Mouse (Mus musculus): ENCODE measurements at regions not wholly inside any gene's neighbourhood (a gene's known extent, or its start where the extent isn't known, plus 50 kb on each side); places are given as distances from the start of the nearest gene placed in this dataset.
"Not testable (repeated sequence)": the region's sequence is repeated elsewhere in the genome, so short reads cannot be mapped to it uniquely, and the experiment has no call there.

DNA sequence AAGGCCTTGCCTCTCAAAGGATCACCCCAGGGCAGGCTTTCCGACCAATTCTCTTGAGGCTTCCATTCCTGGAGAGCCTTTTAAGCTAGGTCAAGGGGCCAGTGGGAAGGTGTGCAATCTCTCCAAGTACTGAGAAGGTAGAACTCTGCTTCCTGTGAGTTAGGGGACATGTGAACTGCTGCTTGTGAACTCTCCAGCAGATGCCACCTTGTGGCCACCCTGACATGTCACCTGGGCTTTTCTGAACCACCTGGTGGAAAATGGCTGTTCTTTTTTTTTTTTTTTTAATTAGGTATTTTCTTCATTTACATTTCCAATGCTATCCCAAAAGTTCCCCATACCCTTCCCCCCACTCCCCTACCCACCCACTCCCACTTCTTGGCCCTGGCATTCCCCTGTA is 438.5 kb upstream of the Sall1 start:
- WGBS = 50% methylated on average over 1 of the region's 1 CpGs
- H3K4me2 ChIP-seq (ENCODE audit: low read length); H3K27ac ChIP-seq (ENCODE audit: low read length); ATAC-seq; H3K4me1 ChIP-seq (ENCODE audit: control insufficient read depth, insufficient read depth, low read length); H3K36me3 ChIP-seq (ENCODE audit: control insufficient read depth, insufficient read depth, low read length); H3K27me3 ChIP-seq (ENCODE audit: control insufficient read depth, insufficient read depth, low read depth, low read length); H3K9me3 ChIP-seq (replicated peaks; ENCODE audit: control insufficient read depth, low read length, poor library complexity, severe bottlenecking); H3K4me3 ChIP-seq (ENCODE audit: low read depth, low read length); H3K9ac ChIP-seq (ENCODE audit: low read depth, low read length): not testable (repeated sequence)

- Histone ChIP-seq H3K4me2 (ENCODE audit: low read length) (no peak overlapping the region), H3K27ac (ENCODE audit: low read length) (no peak overlapping the region), H3K9ac (ENCODE audit: low read depth, low read length) (no peak overlapping the region), H3K27me3 (ENCODE audit: control insufficient read depth, insufficient read depth, low read depth, low read length) (no peaks in the 10 kb centered on the region; the same call in 1 of the 2 replicates), H3K9me3 (replicated peaks; ENCODE audit: control insufficient read depth, low read length, poor library complexity, severe bottlenecking) (no peaks in the 10 kb centered on the region), H3K36me3 (ENCODE audit: control insufficient read depth, insufficient read depth, low read length) (no peaks in the 10 kb centered on the region), H3K4me1 (ENCODE audit: control insufficient read depth, insufficient read depth, low read length) (no peaks in the 10 kb centered on the region), H3K4me3 (ENCODE audit: low read depth, low read length) (no peak overlapping the region)
- 36% methylated on average over 4 of the region's 4 CpGs for WGBS
- no peak for ATAC-seq
Measured at GRCm38 (mm10) chr8:89476930-89477329, 433.0 kb upstream of the Sall1 start.

DNA sequence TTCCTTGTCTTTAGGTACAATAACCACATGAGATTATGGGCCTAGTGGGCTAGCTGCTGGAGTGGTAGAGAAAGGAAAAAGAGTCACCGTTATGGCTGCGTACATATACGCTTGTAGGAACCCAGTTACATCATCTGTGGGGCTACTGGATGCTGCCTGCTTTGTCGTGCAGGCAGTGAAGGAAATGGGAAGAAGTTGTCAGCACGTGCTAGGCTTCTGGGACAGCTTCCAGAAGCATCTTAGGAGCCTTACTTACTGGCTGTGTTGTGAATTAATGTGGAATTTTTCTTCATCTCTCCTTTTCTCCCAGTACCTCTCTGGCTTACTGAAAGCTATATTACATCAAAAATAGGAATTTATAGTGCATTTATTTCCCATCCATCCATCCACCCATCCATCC is 427.2 kb upstream of the Sall1 start:
- 91% methylated on average over 5 of the region's 5 CpGs for whole genome bisulfite sequencing
- Histone ChIP-seq H3K36me3 (ENCODE audit: control insufficient read depth, insufficient read depth, low read length) (no peaks in the 10 kb centered on the region), H3K27ac (ENCODE audit: low read length) (no peak overlapping the region), H3K4me3 (ENCODE audit: low read depth, low read length) (no peak overlapping the region), H3K9me3 (replicated peaks; ENCODE audit: control insufficient read depth, low read length, poor library complexity, severe bottlenecking) (no peaks in the 10 kb centered on the region), H3K9ac (ENCODE audit: low read depth, low read length) (no peak overlapping the region), H3K27me3 (ENCODE audit: control insufficient read depth, insufficient read depth, low read depth, low read length) (no peaks in the 10 kb centered on the region; the same call in 1 of the 2 replicates), H3K4me2 (ENCODE audit: low read length) (no peak overlapping the region), H3K4me1 (ENCODE audit: control insufficient read depth, insufficient read depth, low read length) (no peaks in the 10 kb centered on the region; the same call in 1 of the 2 replicates)
- no peak for ATAC-seq

GRCm38 (mm10) chr8:89468782-89469220 is 424.8 kb upstream of the Sall1 start:
- WGBS = 68% methylated on average over 5 of the region's 5 CpGs
- Histone ChIP-seq H3K4me1 (ENCODE audit: control insufficient read depth, insufficient read depth, low read length) (no peaks in the 10 kb centered on the region; the same call in 1 of the 2 replicates), H3K9ac (ENCODE audit: low read depth, low read length) (no peak overlapping the region), H3K9me3 (replicated peaks; ENCODE audit: control insufficient read depth, low read length, poor library complexity, severe bottlenecking) (no peaks in the 10 kb centered on the region), H3K4me2 (ENCODE audit: low read length) (no peak overlapping the region), H3K27me3 (ENCODE audit: control insufficient read depth, insufficient read depth, low read depth, low read length) (no peaks in the 10 kb centered on the region), H3K4me3 (ENCODE audit: low read depth, low read length) (no peak overlapping the region), H3K36me3 (ENCODE audit: control insufficient read depth, insufficient read depth, low read length) (no peaks in the 10 kb centered on the region), H3K27ac (ENCODE audit: low read length) (no peak overlapping the region)
- ATAC-seq = no peak

- Histone ChIP-seq H3K9ac (ENCODE audit: low read depth, low read length) (no peak overlapping the region), H3K4me3 (ENCODE audit: low read depth, low read length) (no peak overlapping the region), H3K4me1 (ENCODE audit: control insufficient read depth, insufficient read depth, low read length) (no peaks in the 10 kb centered on the region; the same call in 1 of the 2 replicates), H3K9me3 (replicated peaks; ENCODE audit: control insufficient read depth, low read length, poor library complexity, severe bottlenecking) (no peaks in the 10 kb centered on the region), H3K36me3 (ENCODE audit: control insufficient read depth, insufficient read depth, low read length) (no peaks in the 10 kb centered on the region), H3K27me3 (ENCODE audit: control insufficient read depth, insufficient read depth, low read depth, low read length) (no peaks in the 10 kb centered on the region), H3K27ac (ENCODE audit: low read length) (no peak overlapping the region), H3K4me2 (ENCODE audit: low read length) (no peak overlapping the region)
- WGBS = 58% methylated on average over 13 of the region's 13 CpGs
- no peak for ATAC-seq
Measured at GRCm38 (mm10) chr8:89465211-89465753, 421.3 kb upstream of the Sall1 start.

- Histone ChIP-seq H3K4me2 (ENCODE audit: low read length) (no peak overlapping the region), H3K9ac (ENCODE audit: low read depth, low read length) (no peak overlapping the region), H3K4me1 (ENCODE audit: control insufficient read depth, insufficient read depth, low read length) (no peaks in the 10 kb centered on the region), H3K4me3 (ENCODE audit: low read depth, low read length) (no peak overlapping the region), H3K9me3 (replicated peaks; ENCODE audit: control insufficient read depth, low read length, poor library complexity, severe bottlenecking) (no peaks in the 10 kb centered on the region), H3K27ac (ENCODE audit: low read length) (no peak overlapping the region), H3K27me3 (ENCODE audit: control insufficient read depth, insufficient read depth, low read depth, low read length) (no peaks in the 10 kb centered on the region; the same call in 1 of the 2 replicates), H3K36me3 (ENCODE audit: control insufficient read depth, insufficient read depth, low read length) (no peaks in the 10 kb centered on the region)
- 53% methylated on average over 4 of the region's 4 CpGs for WGBS
- no peak for ATAC-seq
Measured at GRCm38 (mm10) chr8:89456517-89456916, 412.6 kb upstream of the Sall1 start.

DNA sequence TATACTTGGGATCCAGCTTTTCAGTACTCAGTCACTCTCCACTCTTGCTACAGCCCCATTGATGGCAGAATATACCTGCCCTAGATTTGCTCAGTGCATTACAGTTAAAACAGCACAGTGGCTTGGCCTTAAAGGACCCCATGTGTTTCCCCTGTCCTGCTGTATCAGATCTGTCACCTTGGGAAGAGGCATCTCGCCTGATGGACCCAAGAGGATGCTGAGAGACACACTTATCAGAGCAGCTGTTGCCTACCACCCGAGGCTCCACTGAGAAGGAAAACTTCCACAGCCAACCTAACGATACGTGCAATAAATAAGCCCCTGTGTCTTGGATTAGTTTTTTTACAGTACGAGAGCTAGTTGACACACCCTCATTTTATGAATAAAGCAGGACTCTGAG is 411.8 kb upstream of the Sall1 start:
- no peak for ATAC-seq
- no peak overlapping the region for H3K4me3 ChIP-seq (ENCODE audit: low read depth, low read length)
- WGBS = 77% methylated on average over 5 of the region's 5 CpGs
- H3K4me1 ChIP-seq (ENCODE audit: control insufficient read depth, insufficient read depth, low read length) = no peaks in the 10 kb centered on the region
- H3K27ac ChIP-seq (ENCODE audit: low read length) = no peak overlapping the region
- no peaks in the 10 kb centered on the region for H3K36me3 ChIP-seq (ENCODE audit: control insufficient read depth, insufficient read depth, low read length)
- H3K9me3 ChIP-seq (replicated peaks; ENCODE audit: control insufficient read depth, low read length, poor library complexity, severe bottlenecking) = no peaks in the 10 kb centered on the region
- no peak overlapping the region for H3K4me2 ChIP-seq (ENCODE audit: low read length)
- H3K27me3 ChIP-seq (ENCODE audit: control insufficient read depth, insufficient read depth, low read depth, low read length) = no peaks in the 10 kb centered on the region; the same call in 1 of the 2 replicates
- H3K9ac ChIP-seq (ENCODE audit: low read depth, low read length) = no peak overlapping the region

- 80% methylated on average over 7 of the region's 7 CpGs for WGBS
- ATAC-seq = no peak
Measured at GRCm38 (mm10) chr8:89454197-89454596, 410.2 kb upstream of the Sall1 start.

DNA sequence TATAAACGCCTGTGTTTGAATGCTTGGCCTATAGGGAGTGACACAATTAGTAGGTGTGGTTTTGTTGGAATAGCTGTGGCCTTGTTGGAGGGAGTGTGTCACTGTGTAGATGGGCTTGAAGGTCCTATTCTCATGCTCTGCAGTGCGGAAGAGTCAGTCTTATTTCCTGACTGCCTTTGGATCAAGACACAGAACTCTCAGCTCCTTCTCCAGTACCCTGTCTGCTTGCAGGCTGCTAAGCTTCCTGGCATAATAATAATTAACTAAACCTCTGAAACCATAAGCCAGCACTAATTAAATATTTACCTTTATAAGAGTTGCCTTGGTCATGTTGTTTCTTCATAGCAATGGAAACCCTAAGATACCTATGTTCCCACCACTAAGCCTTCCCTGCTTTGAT is 409.8 kb upstream of the Sall1 start:
- Histone ChIP-seq H3K9ac (ENCODE audit: low read depth, low read length) (no peak overlapping the region), H3K36me3 (ENCODE audit: control insufficient read depth, insufficient read depth, low read length) (no peaks in the 10 kb centered on the region), H3K9me3 (replicated peaks; ENCODE audit: control insufficient read depth, low read length, poor library complexity, severe bottlenecking) (no peaks in the 10 kb centered on the region), H3K4me3 (ENCODE audit: low read depth, low read length) (no peak overlapping the region), H3K27ac (ENCODE audit: low read length) (no peak overlapping the region), H3K27me3 (ENCODE audit: control insufficient read depth, insufficient read depth, low read depth, low read length) (no peaks in the 10 kb centered on the region; the same call in 1 of the 2 replicates), H3K4me2 (ENCODE audit: low read length) (no peak overlapping the region), H3K4me1 (ENCODE audit: control insufficient read depth, insufficient read depth, low read length) (no peaks in the 10 kb centered on the region)
- 85% methylated on average over 2 of the region's 2 CpGs for WGBS
- ATAC-seq = no peak

More at GRCm38 (mm10) chr8:89454197-89454596, 410.2 kb upstream of the Sall1 start:
- Histone ChIP-seq H3K9ac (ENCODE audit: low read depth, low read length) (no peak overlapping the region), H3K4me2 (ENCODE audit: low read length) (no peak overlapping the region), H3K4me3 (ENCODE audit: low read depth, low read length) (no peak overlapping the region), H3K9me3 (replicated peaks; ENCODE audit: control insufficient read depth, low read length, poor library complexity, severe bottlenecking) (no peaks in the 10 kb centered on the region), H3K27ac (ENCODE audit: low read length) (no peak overlapping the region), H3K36me3 (ENCODE audit: control insufficient read depth, insufficient read depth, low read length) (no peaks in the 10 kb centered on the region), H3K27me3 (ENCODE audit: control insufficient read depth, insufficient read depth, low read depth, low read length) (no peaks in the 10 kb centered on the region; the same call in 1 of the 2 replicates), H3K4me1 (ENCODE audit: control insufficient read depth, insufficient read depth, low read length) (no peaks in the 10 kb centered on the region)
